Mouse (Mus musculus) embryo, embryonic 10.5 days (tissue): ENCODE results near the gene Smc2.
"Not testable (repeated sequence)": the region's sequence is repeated elsewhere in the genome, so short reads cannot be mapped to it uniquely, and the experiment has no call there.

Source experiments
- DNase-seq: peaks from one replicate; pipeline ENCODE4 v3.0.0-alpha.2; 2015; ENCODE audit warnings: low spot score

Smc2 gene

DNA sequence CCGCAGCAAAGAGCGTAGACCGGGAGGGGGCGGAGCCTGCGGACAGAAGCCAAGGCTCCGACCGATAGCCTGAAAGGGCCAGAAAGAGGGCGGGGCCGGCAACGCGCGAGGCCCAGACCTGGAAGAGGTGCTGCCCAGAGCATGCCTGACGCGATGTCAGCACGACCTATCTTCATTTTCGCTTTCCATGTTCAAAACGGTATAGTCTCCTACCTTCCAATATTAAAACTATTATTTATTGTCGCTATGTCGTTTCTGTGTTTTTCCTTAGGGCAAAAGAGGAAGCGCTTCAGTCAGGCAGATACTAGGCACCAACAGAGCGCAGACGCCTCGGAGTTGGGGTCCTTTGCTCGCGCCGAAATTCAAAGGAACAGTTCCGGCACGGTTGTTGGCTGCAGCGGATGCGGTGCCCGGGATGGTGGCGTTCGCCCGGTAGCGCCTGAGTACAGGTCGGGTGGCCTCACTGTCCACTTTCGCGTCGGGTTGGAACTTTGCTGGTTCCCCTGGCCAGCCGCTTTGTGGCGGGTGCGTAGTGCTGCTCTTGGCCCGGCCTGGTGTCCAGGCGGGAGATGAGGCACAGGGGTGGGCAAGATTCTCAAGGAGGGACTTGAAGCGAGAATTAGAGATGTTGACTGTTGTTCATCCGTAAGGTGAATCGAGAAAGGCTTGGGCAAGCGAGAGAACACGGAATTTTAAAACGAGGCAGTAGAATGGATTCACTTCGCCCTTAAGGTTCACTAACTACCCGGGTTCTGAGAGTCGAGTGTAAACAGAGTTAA is at the start of gene Smc2:
Gene Smc2, plus strand, starts transcription at position 358 of the 779 bp plus-strand sequence.
- peak; percentile 95 for DNase-seq

GRCm38 (mm10) chr4:52411587-52411986 is 27.5 kb upstream of the Smc2 start:
- DNase-seq, result no peak

- peak; percentile 2 for DNase-seq
Observed at GRCm38 (mm10) chr4:52423653-52424052, 15.4 kb upstream of the Smc2 start.

GRCm38 (mm10) chr4:52429310-52430198 is 9.5 kb upstream of the Smc2 start:
- peak; percentile 72 for DNase-seq

DNA sequence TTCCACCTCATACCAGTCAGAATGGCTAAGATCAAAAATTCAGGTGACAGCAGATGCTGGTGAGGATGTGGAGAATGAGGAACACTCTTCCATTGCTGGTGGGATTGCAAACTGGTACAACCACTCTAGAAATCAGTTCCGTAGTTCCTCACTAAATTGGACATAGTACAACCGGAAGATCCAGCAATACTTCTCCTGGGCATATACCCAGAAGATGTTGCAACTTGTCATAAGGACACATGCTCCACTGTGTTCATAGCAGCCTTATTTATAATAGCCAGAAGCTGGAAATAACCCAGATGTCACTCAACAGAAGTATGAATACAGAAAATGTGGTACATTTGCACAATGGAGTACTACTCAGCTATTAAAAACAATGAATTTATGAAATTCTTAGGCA is 3.5 kb upstream of the Smc2 start:
- DNase-seq, result not testable (repeated sequence)

- DNase-seq, result no peak
Observed at GRCm38 (mm10) chr4:52438371-52438885, 615 bp upstream of the Smc2 start.

- peak; percentile 22 for DNase-seq
Observed at GRCm38 (mm10) chr4:52459726-52460125, 20.7 kb downstream of the Smc2 start.

GRCm38 (mm10) chr4:52461321-52461720 is 22.3 kb downstream of the Smc2 start:
- no peak for DNase-seq

- DNase-seq, result no peak
Observed at GRCm38 (mm10) chr4:52473431-52473830, 34.4 kb downstream of the Smc2 start.

DNA sequence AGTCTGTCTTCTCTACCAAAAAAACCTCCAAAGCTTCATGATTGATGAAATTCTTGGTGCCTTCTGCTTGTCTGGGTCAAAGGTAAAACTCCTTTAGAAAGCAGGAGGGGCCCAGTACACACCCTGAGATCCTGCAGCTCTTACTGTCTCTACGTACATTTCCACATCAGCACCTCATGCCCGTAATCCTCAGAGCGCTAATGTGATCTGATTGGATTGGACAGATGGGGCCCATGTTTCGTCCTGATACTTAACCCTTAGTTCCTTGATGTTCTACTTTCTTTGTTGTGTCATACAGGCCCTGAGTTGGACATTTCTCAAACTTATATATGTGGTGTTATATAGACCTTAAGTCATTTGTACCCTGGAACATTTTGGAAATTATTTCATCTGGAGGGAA is 48.4 kb downstream of the Smc2 start:
- no peak for DNase-seq

- DNase-seq, result not testable (repeated sequence)
Observed at GRCm38 (mm10) chr4:52497144-52497543, 58.1 kb downstream of the Smc2 start, which contains the start of gene Vma21-ps. Vma21-ps (minus strand) TSS chr4:52497244.

DNA sequence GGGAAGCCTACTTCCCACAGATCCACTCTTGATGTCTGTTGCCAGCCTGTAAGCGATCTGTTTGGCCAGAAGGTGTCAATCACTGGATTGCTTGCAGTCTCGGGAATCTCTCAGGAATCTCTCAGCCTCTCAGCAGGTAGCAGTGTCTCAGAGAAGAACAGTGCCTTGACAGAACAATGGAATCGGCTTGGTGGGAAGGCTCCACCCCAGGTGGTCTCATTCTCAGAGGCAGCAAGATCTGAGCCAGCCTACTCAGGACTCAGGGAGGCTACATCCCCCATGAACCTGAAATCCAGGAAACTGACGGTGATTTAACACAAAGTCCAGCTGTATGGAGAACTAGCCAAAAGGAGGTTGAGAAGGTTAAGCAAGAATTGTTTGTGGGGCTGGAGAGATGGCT is 78.5 kb downstream of the Smc2 start:
- DNase-seq, result peak; percentile 13

DNA sequence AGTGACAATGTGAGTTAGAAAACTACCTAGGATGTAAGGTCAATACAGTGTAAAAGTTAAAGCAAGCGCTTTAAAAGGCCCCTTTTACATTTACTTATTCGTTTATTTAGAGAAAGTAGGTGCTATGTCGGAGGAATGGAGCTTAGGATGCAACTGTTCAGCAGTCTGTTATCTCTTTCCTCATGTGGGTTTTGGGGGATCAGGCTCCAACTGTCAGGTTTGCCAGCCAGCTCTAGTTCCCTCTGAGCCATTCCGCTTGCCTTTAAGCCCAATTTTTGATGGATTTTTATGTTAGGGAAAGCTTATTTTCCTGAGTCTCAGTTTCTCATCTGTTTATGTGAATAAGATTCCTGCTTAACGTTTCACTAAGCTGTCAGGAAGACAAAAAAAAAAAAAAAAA is 80.3 kb downstream of the Smc2 start:
- no peak for DNase-seq

- no peak for DNase-seq
Observed at GRCm38 (mm10) chr4:52526464-52526863, 87.4 kb downstream of the Smc2 start.

DNA sequence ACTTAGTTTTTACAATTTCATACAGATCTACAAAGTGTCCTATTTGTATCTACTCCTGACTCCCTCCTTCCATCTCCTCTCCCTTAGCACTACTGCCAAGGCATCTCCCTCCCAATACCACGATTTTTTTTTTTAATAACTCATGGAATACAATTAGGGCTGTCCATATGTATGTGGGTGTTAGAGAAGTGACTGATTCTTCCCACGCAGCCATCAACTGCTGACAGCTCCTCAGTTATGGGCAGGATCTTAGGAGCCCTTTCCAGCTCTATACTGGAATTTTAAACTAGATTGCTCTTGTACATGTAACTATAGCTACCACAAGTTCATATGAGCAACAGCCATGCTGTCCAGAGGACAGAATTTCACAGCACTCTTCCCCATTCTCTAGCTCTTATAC is 91.6 kb downstream of the Smc2 start:
- DNase-seq, result no peak
